Mouse (Mus musculus): ENCODE results near the gene Vsnl1. TPM values are rescaled to one million over a fixed set of nuclear protein-coding genes. Genes with fewer than 3 reads are reported as not detected.

The Vsnl1 gene
- polyA plus RNA-seq, 1 experiment: not detected

GRCm38 (mm10) chr12:11436023-11436350, 426 bp downstream of the Vsnl1 start:
- TF ChIP-seq CTCF (IDR thresholded peaks at IDR 0.05; ENCODE audit: control insufficient read depth, insufficient read depth, insufficient replicate concordance, low read depth, low read length) (no peak), POLR2A (IDR thresholded peaks at IDR 0.05; ENCODE audit: control insufficient read depth, low read depth, low read length) (no peak)
- no peak overlapping the region for H3K27ac ChIP-seq (ENCODE audit: control insufficient read depth, insufficient read depth, low read depth, low read length)
- no peaks in the 10 kb centered on the region for H3K27me3 ChIP-seq (ENCODE audit: control insufficient read depth, insufficient read depth, low read length)
- H3K36me3 ChIP-seq (ENCODE audit: control insufficient read depth, insufficient read depth, low read length): no peaks in the 10 kb centered on the region
- H3K4me1 ChIP-seq (ENCODE audit: control insufficient read depth, insufficient read depth, low read length): peaks cover 4% of the 10 kb centered on the region; the same call in 1 of the 2 replicates
- H3K4me3 ChIP-seq (ENCODE audit: control insufficient read depth, low read depth, low read length): no peak overlapping the region

DNA sequence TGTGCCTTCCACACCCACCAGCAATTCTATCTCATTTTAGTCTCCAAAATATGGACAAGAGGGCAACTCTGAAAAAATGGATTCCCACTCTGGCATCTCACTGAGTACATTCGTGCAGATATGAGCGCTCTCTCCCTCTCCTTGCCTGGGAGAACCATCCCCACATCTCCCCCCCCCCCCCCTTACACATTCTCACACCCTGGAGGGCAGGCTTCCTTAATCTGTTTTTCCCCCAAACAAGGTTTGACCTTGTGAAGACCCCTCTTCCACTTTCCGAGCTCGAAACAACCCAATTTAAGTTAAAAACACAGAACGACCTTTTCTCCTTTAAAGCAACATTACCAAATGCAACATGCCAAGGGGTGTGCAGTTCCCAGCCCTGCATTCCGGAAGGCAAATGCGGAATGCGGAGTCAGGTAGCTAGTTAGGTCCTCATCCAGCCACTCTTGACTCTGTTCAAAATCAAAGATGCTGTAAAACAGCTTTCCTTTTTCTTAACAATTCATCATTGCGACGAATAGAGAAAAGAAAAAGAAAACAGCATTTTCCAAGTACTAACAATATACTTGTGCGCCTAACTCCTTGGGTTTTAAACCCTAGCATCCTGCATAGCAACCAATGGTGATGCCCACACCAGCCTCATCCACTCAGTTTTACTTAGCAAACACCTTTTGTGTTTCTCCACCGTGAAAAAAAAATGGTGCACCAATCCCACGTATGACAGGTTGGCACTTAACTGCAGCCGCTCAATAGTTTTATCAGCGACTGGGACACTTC, 979 bp downstream of the Vsnl1 start:
- no peak overlapping the region for H3K4me3 ChIP-seq (ENCODE audit: control insufficient read depth, low read depth, low read length)
- TF ChIP-seq POLR2A (IDR thresholded peaks at IDR 0.05; ENCODE audit: control insufficient read depth, low read depth, low read length) (no peak), CTCF (IDR thresholded peaks at IDR 0.05; ENCODE audit: control insufficient read depth, insufficient read depth, insufficient replicate concordance, low read depth, low read length) (no peak)
- H3K27ac ChIP-seq (ENCODE audit: control insufficient read depth, insufficient read depth, low read depth, low read length): no peak overlapping the region
- H3K36me3 ChIP-seq (ENCODE audit: control insufficient read depth, insufficient read depth, low read length): no peaks in the 10 kb centered on the region
- peaks cover 4% of the 10 kb centered on the region; the same call in 1 of the 2 replicates for H3K4me1 ChIP-seq (ENCODE audit: control insufficient read depth, insufficient read depth, low read length)
- no peaks in the 10 kb centered on the region for H3K27me3 ChIP-seq (ENCODE audit: control insufficient read depth, insufficient read depth, low read length)

DNA sequence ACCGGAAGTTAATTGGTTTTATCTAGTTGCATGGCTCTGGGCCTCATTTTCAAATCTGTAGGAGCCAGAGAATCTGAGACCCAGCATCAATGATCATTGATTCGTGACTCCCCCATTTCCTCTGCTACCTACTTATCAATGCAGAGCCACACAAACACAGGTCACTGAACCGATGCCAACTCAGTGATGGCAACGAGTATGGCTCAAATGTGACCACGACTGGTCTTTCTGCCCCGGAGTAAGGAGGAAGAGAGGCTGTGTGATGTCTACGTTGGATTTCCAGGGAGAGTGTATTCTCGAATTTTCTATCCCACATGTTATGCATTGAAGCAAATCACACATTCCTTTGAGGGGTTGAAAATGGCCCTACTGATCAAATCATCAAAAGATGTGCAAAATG, 2.0 kb downstream of the Vsnl1 start:
- H3K4me1 ChIP-seq (ENCODE audit: control insufficient read depth, insufficient read depth, low read length): peaks cover 4% of the 10 kb centered on the region; the same call in 1 of the 2 replicates
- no peak overlapping the region for H3K4me3 ChIP-seq (ENCODE audit: control insufficient read depth, low read depth, low read length)
- H3K27me3 ChIP-seq (ENCODE audit: control insufficient read depth, insufficient read depth, low read length): no peaks in the 10 kb centered on the region
- no peak overlapping the region for H3K27ac ChIP-seq (ENCODE audit: control insufficient read depth, insufficient read depth, low read depth, low read length)
- TF ChIP-seq POLR2A (IDR thresholded peaks at IDR 0.05; ENCODE audit: control insufficient read depth, low read depth, low read length) (no peak), CTCF (IDR thresholded peaks at IDR 0.05; ENCODE audit: control insufficient read depth, insufficient read depth, insufficient replicate concordance, low read depth, low read length) (no peak)
- H3K36me3 ChIP-seq (ENCODE audit: control insufficient read depth, insufficient read depth, low read length): no peaks in the 10 kb centered on the region

DNA sequence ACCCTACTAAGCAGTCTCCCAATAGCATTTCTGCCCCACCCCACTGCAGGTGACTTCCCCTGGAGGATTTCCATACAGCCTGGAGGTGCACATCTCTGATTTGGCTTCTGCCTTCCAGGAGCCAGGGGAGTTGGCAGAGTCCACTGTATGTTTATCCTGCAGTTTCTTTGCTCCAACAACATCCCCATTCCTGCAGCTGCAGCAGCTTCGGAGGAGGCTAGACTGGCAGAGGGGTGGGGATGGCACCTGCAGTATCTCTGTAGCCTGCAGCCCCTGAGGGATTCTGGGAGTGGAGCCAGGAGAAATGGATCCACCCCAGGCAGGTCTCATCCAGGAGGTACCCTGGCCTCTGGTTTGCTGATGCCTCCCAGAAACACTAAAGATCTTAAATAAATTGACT, 2.7 kb downstream of the Vsnl1 start:
- H3K27me3 ChIP-seq (ENCODE audit: control insufficient read depth, insufficient read depth, low read length): no peaks in the 10 kb centered on the region
- peaks cover 4% of the 10 kb centered on the region; the same call in 1 of the 2 replicates for H3K4me1 ChIP-seq (ENCODE audit: control insufficient read depth, insufficient read depth, low read length)
- no peaks in the 10 kb centered on the region for H3K36me3 ChIP-seq (ENCODE audit: control insufficient read depth, insufficient read depth, low read length)
- H3K4me3 ChIP-seq (ENCODE audit: control insufficient read depth, low read depth, low read length): no peak overlapping the region
- no peak overlapping the region for H3K27ac ChIP-seq (ENCODE audit: control insufficient read depth, insufficient read depth, low read depth, low read length)
- TF ChIP-seq POLR2A (IDR thresholded peaks at IDR 0.05; ENCODE audit: control insufficient read depth, low read depth, low read length) (no peak), CTCF (IDR thresholded peaks at IDR 0.05; ENCODE audit: control insufficient read depth, insufficient read depth, insufficient replicate concordance, low read depth, low read length) (no peak)

- no peaks in the 10 kb centered on the region for H3K27me3 ChIP-seq (ENCODE audit: control insufficient read depth, insufficient read depth, low read length)
- H3K27ac ChIP-seq (ENCODE audit: control insufficient read depth, insufficient read depth, low read depth, low read length): no peak overlapping the region
- H3K36me3 ChIP-seq (ENCODE audit: control insufficient read depth, insufficient read depth, low read length): no peaks in the 10 kb centered on the region
- TF ChIP-seq POLR2A (IDR thresholded peaks at IDR 0.05; ENCODE audit: control insufficient read depth, low read depth, low read length): no peak
- no peak for TF ChIP-seq CTCF (IDR thresholded peaks at IDR 0.05; ENCODE audit: control insufficient read depth, insufficient read depth, insufficient replicate concordance, low read depth, low read length)
- no peak overlapping the region for H3K4me3 ChIP-seq (ENCODE audit: control insufficient read depth, low read depth, low read length)
- H3K4me1 ChIP-seq (ENCODE audit: control insufficient read depth, insufficient read depth, low read length): peaks cover 4% of the 10 kb centered on the region; the same call in 1 of the 2 replicates
These were observed 3.3 kb downstream of the Vsnl1 start for GRCm38 (mm10) chr12:11433126-11433525.

DNA sequence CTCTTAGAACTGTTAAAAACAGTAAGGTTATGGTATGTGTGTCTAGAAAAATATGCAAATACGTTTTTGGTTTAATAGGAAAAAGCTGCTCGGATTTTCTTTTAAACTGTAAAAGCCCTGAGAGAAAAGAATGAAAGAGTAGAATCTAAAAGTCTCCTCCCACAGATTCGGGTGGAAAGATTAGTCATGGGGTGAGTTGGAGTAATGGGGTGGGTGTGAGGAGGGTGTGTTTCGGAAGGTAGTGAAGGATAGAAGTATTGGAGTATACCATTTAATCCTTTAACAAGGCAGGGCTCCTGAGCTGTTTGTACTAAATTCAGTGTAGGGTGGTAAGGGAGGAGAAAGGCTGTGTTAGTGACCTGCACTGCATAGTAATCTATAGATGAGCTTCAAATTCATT, 9.0 kb downstream of the Vsnl1 start:
- Histone ChIP-seq H3K27me3 (ENCODE audit: control insufficient read depth, insufficient read depth, low read length) (no peaks in the 10 kb centered on the region), H3K4me3 (ENCODE audit: control insufficient read depth, low read depth, low read length) (no peak overlapping the region), H3K27ac (ENCODE audit: control insufficient read depth, insufficient read depth, low read depth, low read length) (no peak overlapping the region), H3K4me1 (ENCODE audit: control insufficient read depth, insufficient read depth, low read length) (no peaks in the 10 kb centered on the region), H3K36me3 (ENCODE audit: control insufficient read depth, insufficient read depth, low read length) (no peaks in the 10 kb centered on the region)
- no peak for TF ChIP-seq POLR2A (IDR thresholded peaks at IDR 0.05; ENCODE audit: control insufficient read depth, low read depth, low read length)

GRCm38 (mm10) chr12:11418112-11418511, 18.3 kb downstream of the Vsnl1 start:
- Histone ChIP-seq H3K27me3 (ENCODE audit: control insufficient read depth, insufficient read depth, low read length) (no peaks in the 10 kb centered on the region), H3K36me3 (ENCODE audit: control insufficient read depth, insufficient read depth, low read length) (no peaks in the 10 kb centered on the region), H3K4me3 (ENCODE audit: control insufficient read depth, low read depth, low read length) (no peak overlapping the region), H3K4me1 (ENCODE audit: control insufficient read depth, insufficient read depth, low read length) (no peaks in the 10 kb centered on the region), H3K27ac (ENCODE audit: control insufficient read depth, insufficient read depth, low read depth, low read length) (no peak overlapping the region)
- TF ChIP-seq POLR2A (IDR thresholded peaks at IDR 0.05; ENCODE audit: control insufficient read depth, low read depth, low read length) (no peak), CTCF (IDR thresholded peaks at IDR 0.05; ENCODE audit: control insufficient read depth, insufficient read depth, insufficient replicate concordance, low read depth, low read length) (no peak)
